Mouse (Mus musculus) adrenal gland, postnatal 36 days (tissue): ENCODE results near the gene Flii. TPM values are rescaled to one million over a fixed set of nuclear protein-coding genes. Genes with fewer than 3 reads are reported as not detected.

Experiments
- DNase-seq, 2 experiments: peaks; one replicate each; pipeline ENCODE4 v3.0.0; 2021; ENCODE audit warnings: mixed read lengths in 1 of 2
- long read RNA-seq, 2 experiments: library from polyadenylated mRNA; stranded (forward); transcript quantifications; one replicate each; pipeline ENCODE4 v2.0.0; 2021; ENCODE audit warnings: borderline sequencing depth in 2 of 2
- total RNA-seq, 2 experiments: library from RNA; stranded (reverse); gene quantifications; 2 replicates each; pipeline ENCODE4 v1.2.3; 2021

Gene Flii
- 100 to 1,000 TPM; 137 to 162 TPM for total RNA-seq
- long read RNA-seq, experiment 1, full-length matches to known transcripts = 29 of 67 reads
- long read RNA-seq, experiment 1, partial matches to known transcripts = 17 of 67 reads
- long read RNA-seq, experiment 1, other reads (novel, unspliced or antisense) = 21 of 67 reads
- long read RNA-seq, experiment 2, full-length matches to known transcripts = 10 of 27 reads
- long read RNA-seq, experiment 2, partial matches to known transcripts = 10 of 27 reads
- long read RNA-seq, experiment 2, other reads (novel, unspliced or antisense) = 7 of 27 reads

DNA sequence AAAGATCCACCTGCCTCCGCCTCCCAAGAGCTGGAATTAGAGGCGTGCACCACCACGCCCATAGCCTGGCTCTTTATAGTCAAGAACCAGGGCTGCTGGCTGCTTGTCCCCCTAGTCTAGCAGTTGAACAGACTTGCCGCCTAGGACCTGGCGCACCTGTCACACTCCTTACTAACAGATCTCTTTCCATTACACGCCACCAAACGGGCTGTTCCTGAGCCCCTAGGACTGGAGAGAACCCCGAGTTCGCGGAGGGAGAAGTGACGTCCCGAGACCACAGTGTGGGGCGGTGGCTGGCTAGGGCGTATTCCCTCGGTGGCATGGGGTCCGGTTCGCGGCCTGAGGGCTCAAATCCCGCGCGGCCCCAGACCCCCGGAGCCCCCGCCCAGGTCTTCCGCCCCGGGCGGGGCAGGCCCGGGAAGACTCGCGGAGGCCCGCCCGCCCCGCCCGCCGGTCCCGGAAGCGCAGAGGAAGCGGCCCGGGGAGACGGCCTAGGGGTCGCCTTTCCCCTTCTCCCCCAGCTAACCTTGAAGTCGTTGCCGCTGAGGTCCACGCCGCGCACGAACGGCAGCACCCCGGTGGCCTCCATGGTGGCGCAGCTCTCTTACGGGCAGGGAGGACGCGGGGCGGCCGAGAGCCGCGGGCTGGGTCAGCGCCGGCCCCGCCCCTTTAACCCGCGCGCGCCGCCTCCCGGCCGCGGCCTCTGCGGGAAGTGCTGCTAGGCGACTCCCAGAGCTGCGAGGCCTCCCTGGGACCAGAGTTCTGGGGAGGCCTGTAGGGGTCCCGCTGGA is at the start of gene Flii:
TSS of gene Flii (minus strand) at position 663 of the 791 bp plus-strand sequence.
- DNase-seq = peak; percentile 91 to 94

DNA sequence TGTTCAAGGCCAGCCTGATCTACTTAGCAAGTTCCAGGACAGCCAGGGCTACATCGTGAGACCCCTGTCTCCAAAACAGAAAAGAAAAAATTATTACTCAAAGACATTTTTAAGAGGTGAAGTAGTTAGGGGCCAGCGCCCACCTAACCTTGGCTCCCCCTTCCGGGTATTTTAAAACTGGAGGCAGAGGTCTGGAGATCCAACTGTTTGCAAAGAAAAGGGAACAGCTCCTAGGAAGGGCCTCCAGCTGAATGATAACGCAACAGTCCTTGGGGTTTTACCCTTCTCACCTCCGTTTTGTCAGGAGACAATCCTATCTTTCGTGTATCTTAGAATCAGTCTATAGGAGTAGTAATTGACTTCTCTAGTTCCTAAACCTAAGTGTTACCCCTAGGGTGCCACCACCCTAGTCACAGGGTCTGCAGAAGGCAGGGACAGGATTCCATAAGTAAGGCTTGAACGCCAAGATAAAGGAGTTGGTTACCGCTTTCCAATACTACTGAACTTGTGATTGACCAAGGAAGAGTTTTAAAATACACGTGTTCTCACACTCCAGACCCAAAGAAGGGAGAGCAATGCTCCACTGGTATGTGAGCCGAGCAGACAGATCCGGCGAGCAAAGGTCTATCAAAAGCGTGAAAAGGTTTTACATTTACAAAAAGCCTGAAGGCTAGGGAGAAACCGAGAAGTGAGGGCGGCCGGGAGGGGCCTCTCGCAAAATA is 49.2 kb upstream of the Flii start:
- DNase-seq = no peak

DNA sequence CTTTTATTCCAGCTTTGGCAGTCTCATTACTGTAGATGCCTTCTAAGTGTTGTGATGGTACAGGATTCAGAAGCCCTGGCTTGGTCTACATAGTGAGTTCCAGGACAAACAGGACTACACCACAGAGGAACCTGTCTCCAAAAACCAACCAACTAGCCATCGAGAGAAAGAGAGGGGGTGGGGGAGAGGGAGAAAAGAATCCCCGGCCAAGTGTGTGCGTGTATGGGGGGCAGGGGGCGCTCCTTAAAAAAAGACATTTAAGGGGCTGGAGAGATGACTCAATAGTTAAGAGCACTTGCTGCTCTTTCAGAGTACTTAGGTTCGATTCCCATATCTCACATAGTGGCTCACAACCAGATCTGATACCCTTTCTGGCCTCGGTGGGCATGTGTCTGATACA is 48.5 kb upstream of the Flii start:
- DNase-seq = no peak

DNA sequence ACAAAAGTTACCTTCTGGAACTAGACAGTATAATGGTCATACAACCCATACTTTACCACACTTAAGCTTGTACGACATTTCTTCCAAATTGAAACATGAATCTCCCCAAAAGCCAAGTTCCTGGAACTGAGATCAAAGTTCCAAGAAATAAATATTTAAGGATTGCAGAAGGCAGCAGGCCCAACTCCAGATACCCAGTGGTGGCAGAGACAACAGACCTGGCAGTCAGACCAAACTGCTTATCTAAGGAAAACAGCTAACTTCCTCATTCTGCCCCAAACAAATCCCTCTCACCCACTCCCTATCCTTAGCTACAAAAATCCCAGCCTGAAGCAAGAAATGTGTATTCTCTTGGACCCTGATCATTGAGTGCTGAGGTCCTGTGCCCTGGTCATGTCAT is 47.8 kb upstream of the Flii start:
- DNase-seq = no peak

DNA sequence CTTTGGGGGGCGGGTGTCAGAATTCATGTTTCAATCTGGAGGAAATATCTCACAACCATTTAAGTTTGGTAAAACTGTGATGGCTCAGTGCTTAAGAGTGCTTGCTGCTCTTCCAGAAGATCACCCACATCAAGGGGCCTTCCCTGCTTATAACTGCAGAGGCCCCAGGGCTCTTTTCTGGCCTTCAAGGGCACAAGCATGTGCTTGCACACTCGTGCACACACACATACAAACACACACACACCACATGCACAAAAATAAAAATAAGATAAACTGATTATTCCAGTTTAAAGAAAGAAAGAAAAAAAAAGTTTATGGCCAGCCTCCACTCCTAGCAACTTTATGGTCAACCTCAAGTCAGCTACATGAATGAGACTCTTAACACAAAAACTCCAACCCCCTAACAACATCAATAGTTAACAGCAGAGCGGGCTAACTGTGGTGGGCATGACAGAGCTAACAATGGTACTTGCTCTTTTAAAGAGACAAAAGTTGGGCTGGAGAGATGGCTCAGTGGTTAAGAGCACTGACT is 47.2 kb upstream of the Flii start:
- no peak for DNase-seq

DNA sequence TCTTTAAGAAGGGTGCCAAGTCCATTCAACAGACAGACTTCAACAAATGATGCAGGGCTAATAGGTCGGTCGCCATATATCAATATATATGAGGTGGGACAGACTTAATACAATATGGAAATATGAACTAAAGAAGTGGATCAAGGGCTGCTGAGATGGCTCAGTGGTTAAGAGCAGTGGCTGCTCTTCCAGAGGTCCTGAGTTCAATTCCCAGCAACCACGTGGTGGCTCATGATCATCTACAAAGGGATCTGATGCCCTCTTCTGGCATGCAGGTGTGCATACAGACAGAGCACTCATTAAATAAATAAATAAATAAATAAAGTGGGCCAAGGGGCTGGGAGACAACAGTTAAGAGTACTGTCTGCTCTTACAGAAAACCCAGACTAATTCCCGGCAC is 45.1 kb upstream of the Flii start:
- DNase-seq = no peak

DNA sequence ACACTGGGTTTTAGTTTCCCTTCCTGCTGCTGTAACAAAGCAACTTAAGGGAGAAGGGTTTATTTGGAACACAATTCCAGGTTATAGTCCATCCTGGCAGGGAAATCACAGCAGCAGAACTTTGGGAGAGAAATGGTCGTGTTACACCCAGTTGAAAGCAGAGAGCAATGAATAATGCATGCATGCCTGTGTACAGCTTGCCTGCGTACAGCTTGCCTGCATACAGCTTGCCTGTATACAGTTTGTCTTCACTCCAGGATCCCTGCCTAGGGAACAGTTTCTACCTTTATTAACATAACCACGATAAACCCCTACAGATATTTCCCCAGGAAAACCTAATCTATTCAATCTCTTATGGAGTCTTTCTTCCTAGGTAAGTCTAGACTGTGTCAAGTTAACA is 43.7 kb upstream of the Flii start:
- DNase-seq = no peak

DNA sequence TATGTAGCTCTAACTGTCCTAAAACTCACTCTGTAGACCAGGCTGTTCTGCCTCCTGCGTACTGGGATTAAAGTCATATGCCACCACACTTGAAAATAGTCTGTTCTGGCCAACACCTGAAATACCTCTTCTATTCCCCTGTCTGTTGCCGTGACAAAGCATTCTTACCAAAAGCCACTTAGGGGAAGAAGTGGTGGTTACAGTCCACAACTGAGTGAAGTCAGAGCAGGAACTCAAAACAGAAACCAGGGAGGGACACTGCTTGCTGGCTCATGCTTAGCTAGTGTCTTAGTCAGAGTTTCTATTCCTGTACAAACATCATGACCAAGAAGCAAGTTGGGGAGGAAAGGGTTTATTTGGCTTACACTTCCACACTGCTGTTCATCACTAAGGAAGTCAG is 42.3 kb upstream of the Flii start:
- no peak for DNase-seq

DNA sequence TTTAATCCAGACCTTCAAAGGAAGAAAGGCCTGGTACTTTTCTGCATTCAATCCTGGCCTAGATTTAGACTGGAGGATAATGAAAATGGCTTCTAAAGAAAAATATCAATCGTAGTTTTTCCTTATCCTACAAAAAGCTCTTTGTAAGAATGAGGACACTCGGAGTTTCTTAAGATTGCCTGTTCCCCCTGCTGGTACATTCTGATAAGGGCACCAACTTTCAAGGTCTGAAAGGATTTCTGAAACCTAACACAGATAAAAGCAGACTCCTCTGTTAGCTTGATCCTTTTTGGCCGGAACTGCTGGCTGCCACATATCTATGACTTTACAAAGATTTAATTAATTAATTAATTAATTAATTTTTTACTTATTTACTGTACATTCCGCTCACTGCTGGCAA is 39.9 kb upstream of the Flii start:
- no peak for DNase-seq

DNA sequence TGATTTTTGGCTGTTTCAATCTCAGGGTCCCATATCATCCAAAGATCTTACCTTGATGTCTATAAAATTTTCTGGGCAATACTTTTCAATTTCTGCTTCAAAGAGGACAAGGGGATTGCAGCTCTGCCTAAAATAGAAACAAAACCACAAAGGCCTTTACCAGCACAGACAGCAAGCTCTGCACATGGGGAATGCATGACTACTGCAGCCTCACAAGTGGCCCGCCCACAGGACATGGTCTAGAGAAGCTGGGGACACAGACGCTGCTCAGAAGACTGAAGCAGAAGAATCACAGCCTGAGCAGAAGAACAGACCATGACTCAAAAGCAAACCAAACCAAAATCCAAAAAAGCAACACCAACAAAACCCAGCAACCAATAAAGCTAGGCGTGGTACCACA is 34.6 kb upstream of the Flii start:
- DNase-seq = no peak

DNA sequence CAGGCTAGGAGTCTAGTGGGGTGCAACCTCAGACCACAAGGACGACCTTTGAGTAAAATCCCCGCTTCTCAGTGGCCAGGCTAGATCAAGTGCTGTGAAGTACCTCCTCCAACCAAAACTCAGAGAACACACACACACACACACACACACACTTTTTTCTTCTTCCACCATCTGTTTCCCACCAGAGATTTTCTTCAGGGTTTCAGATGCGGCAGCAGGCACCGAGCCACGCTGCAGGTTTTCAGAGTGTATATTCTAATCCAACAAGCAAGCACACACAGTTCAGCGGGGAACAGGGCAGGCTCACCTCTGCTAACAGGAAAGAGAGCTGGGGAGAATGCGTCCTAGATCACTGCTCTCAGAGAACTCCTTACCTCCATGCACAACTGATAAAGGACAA is 28.5 kb upstream of the Flii start:
- no peak for DNase-seq

DNA sequence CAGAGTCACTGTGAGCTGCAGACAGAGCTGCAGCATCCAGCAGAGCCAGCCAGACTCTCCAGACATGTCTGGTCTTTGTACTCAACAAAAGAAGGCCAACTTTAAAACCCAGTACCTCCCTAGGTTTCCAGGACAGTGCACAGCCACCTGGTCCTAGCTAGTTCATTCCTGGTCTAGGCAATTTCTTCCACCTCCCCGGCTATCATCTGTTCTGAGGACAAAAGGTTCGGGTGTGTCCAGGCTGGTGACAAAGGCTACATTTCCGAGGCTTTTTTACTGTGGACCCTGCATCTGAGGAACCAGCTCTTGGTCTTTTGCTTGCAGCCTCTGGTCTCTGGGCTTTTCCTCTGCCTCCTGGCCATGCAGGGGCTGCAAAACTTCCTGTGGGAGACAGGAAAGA is 13.3 kb upstream of the Flii start:
- no peak for DNase-seq

DNA sequence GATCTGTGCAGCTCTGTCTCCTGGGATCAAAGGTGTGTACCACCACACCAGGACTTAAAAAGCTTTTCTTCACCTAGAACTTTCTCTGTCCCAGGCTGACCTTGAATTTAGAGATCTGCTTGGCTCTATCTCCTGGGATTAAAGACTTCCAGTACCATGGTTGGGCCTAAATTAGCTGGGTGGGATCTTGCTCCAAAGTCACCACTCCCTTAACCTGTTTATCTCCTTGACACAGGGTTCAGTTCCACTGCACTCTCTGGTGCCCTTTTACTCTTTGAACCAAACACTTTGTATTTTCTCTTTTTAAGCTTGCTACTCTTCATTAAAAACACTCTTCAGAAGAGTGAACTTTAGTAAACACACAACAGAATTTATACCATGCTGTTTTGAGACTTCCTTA is 10.4 kb upstream of the Flii start:
- DNase-seq = no peak

DNA sequence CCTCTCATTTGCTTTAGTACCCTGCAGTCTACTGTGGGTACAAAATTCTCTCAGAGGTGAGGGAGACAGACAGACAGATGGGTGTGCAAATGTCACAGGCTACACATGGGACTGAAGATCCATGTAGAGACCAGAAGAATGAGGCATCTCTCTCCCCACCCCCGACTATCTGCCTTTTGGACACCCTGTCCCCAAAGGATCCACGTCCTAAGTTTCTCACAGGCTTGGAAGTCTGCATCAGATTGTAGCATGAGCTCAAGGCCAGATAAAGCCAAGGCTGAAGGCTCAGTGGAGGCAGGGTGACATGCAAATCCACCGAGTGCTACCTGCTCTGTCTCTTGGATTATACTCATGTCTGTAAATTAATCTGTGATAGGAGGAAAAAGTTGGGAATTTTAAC is 9.4 kb upstream of the Flii start:
- DNase-seq = peak in 1 of 2 experiments; percentile 43

DNA sequence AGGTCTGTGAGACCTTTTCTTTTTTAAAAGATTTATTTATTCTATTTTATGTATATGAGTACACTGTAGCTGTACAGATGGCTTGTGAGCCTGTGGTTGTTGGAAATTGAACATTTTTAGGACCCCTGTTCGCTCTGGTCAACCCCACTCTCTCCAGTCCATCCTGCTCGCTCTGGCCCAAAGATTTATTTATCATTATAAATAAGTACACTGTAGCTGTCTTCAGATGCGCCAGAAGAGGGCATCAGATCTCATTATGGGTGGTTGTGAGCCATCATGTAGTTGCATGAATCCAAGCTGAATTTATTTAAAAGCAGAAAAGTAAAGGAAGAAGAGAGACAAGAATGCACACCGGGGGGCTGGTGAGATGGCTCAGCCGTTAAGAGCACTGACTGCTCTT is 8.1 kb upstream of the Flii start:
- DNase-seq = no peak

DNA sequence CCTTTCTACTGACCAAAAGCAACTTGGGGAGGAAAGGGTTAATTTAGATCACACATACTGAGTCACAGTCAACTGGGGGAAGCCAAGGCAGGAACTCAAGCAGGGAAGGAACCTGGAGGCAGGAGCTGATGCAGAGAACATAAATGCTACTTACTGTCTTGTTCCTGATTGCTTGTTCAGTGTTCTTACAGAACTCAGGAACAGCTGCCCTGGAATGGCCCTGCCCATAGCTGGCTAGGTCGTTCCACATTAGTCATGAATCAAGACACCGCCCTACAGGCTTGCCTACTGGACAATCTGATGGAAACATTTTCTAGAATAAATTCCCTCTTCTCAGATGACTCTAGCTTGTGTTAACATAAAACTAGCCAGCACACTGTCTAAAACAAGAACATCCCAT is 7.1 kb upstream of the Flii start:
- DNase-seq = peak; percentile 54 to 55

DNA sequence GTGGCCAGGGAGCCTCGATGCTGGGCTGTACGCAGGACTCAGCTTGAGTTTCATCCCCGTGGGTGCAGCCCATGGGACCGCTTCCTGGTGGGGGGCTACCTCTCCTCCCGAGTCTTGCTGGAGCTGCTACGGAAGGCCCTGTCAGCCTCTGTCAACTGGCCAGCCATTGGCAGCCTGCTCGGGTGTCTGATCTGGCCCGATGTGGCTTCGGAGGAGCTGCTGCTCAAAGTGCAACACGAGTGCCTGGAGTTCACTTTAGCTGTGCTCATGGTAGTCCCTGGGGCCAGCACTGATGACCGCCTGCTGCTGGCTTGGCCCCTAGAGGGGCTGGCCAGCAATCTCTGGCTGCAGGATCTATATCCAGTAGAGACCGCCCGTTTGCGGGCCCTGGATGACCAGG is 4.2 kb upstream of the Flii start:
- no peak for DNase-seq

DNA sequence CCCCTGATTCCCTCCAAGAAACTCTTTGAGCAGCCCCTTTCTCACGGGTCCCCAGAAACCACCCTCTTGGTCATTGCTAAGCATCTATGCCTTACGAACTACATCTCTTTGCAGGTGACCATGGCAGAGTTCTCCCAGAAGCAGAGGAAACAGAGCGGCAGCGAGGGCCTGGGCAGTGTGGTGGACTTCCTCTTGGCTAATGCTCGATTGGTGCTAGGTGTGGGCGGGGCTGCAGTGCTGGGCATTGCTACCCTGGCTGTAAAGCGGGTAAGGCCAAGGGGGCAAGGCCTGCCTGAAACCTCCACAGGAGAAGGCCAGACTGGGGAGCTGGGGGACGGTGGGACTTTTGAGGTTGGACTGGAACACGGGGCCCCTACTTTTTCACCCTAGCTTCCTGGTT is 3.1 kb upstream of the Flii start:
- DNase-seq = no peak

DNA sequence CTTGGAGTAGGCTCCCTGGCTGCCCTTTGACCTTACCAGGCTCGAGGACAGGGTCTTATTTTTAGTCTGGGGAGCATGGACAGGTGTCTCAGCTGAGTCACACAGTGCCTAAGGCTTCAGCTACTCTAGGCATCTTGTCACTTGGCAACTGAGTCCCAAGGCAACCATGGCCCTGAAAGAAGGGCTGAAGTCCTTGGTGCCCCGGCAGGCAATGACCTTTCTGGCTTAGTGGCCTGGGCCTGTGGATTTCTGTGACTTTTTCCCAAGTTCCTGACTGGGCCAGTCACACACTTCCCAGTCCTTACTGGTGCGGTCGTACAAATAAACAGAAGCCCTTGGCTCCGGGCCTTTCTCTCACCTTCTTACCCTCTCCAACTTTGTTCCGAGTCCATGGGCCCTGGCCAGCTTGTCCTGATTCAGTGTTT is 2.2 kb upstream of the Flii start:
- DNase-seq = peak; percentile 64 to 75

DNA sequence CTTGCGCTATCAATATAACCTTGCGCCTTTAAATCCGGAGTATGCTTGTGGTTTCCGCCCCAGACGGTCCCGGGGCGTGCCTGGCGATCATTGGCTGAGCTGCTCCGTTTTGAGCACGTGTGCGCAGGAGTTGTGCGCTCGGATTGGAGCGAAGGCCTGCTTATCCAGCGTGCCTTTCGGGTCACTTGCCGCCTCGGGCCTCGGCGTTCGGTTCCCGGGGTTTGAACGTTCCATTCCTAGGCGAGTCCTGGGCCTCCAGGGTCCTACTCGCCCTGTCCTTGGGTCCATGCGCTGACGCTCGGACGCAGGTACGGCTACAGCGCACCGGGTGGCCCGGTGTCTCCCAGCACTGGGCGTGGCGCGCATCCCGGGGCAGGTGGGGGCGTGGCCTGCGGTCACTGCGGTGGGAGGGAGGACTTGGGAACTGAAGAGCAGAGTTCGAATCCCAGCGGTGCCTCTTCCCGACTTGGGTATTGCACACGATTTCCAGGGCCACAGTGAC is 1.2 kb upstream of the Flii start, which contains the start of gene Mief2:
TSS of gene Mief2 (plus strand) at position 139 of the 502 bp plus-strand sequence.
- peak; percentile 97 for DNase-seq

DNA sequence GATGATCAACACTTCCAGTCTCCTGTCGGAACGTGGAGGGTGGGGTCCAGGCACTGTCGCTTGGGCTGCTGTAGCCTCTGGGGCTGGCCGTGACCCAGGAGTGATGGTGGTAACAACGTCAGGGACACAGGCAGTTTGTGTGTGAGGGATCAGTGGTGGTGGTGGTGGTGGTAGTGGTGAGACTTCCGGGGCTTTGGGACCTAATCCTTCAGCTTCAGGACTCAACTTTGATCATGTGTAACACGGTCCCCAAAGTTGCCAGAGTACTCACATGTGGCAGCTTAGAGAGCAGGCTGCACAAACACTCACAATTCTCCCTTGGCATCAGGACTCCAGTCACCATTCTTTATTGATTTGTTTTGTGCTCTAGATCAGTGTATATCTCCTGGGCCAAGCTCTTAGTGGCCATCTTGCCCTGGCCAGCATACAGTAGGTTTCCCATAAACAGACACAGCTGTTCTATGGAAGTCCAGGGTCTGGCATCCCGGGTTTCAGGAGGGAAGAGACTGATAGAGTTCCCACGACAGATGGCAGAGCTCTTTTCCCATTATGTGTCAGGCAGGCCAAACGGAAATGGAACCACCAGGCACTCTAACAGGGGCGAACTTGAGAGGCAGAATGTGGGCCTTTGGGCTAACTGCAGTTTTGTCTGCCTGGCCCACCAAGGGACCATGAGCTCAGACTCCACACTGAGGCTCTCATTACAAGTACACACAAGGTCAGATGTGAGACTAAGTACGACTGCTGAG is 503 bp upstream of the Flii start:
- no peak for DNase-seq

DNA sequence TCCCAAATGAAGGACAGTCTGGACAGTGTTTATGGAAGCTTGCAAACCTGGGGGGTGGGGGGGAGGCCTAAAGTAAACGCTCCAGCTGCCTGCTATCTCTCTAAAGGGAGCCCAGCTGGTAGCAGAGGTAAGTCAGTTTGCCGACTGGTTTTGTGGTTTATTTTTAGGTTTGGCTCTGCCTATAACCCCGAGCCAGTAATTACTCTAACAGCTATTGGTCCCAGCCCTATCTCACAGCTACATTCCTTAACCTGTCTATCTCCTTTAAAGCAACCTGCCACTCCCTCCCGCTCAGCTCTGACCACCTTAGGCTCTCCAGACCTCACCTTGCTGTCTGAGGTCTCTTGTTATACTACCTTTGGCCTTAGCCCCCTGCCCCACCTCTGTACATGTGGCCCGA is 7.8 kb downstream of the Flii start:
- DNase-seq = no peak
